Mouse (Mus musculus) naive thymus-derived CD4-positive, alpha-beta T cell, adult 5 months (primary cell): ENCODE measurements around the gene Erich4. TPM values are rescaled to one million over a fixed set of nuclear protein-coding genes. Genes with fewer than 3 reads are reported as not detected.

Source experiments
- polyA plus RNA-seq: library from polyadenylated mRNA; unstranded; fragments of 100-300 nt; shearing (Covaris generic); gene quantifications from one replicate; pipeline ENCODE4 v1.2.1, GENCODE M21; 2017

Gene Erich4
- polyA plus RNA-seq, result not detected

GRCm38 (mm10) chr7:25615706-25616011, at the start of gene Erich4:
Erich4 (minus strand) TSS chr7:25615892.

DNA sequence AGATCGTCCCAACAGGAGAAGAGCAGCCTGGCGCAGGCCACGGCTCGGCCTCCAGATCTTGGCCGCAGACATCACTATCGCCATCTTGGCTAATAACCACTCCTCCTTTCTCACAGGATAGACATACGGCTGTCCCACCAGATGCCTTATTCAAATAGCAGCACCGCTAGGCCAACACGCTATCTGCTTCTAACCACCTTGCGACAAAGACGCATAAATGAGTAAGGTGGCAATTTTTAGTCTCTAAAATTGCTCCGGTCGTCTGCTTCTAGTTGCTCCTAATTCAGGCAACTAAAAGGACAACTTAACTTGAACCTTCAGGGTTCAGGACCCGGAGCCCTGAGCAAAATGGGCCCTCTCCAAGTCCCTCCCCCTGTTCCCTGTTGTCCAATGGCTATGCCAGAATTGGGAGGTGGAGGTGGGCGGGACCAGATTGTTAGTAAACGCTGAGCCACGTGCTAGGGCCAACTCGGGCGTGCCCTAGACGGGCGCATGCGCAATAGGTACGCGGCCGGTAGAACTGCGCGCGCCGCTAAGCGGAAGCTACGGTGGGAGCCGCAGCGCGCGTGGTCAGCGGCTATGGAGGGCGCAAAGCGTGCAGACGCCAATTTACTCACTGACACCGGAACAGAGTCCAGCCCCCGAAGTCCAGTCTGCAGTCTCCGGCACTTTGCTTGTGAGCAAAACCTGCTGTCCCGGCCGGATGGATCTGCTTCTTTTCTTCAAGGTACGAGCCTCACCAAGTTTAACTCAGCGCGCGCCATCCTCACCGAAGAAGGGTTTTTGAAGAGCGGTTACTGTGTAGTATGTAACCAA, 43.2 kb upstream of the Erich4 start, which contains the start of the genes Bckdha and Exosc5:
Gene Bckdha, minus strand, starts transcription at position 325 of the 816 bp plus-strand sequence.
Gene Exosc5, plus strand, starts transcription at position 508 of the 816 bp plus-strand sequence.

GRCm38 (mm10) chr7:25626509-25627430, 11.1 kb upstream of the Erich4 start, which contains the start of gene B3gnt8:
B3gnt8 (plus strand) TSS chr7:25626654.

GRCm38 (mm10) chr7:25618865-25619721, 3.4 kb upstream of the Erich4 start, which contains the start of gene Dmac2:
Dmac2 (plus strand) TSS chr7:25619414.

Other genes with a start within 250 kb of the Erich4 start
- not detected for gene Cnfn, start 246.2 kb downstream of the Erich4 start, polyA plus RNA-seq
- gene Lipe, start 217.2 kb downstream of the Erich4 start, polyA plus RNA-seq, result 9.5 TPM
- gene Cxcl17, start 203.0 kb downstream of the Erich4 start, polyA plus RNA-seq, result not detected
- gene Ceacam1, start 138.3 kb downstream of the Erich4 start, polyA plus RNA-seq, result 0.40 TPM
- not detected for gene Ceacam2, start 76.0 kb downstream of the Erich4 start, polyA plus RNA-seq
- gene Dmac2, start 3.5 kb upstream of the Erich4 start, polyA plus RNA-seq, result 91.4 TPM
- 0.49 TPM for gene B3gnt8, start 10.8 kb upstream of the Erich4 start, polyA plus RNA-seq
- gene Bckdha, start 43.1 kb upstream of the Erich4 start, polyA plus RNA-seq, result 36.7 TPM
- 64.7 TPM for gene Exosc5, start 43.3 kb upstream of the Erich4 start, polyA plus RNA-seq
- gene Tmem91, start 59.3 kb upstream of the Erich4 start, polyA plus RNA-seq, result 2.7 TPM
- 23.7 TPM for gene B9d2, start 64.9 kb upstream of the Erich4 start, polyA plus RNA-seq
- 114 TPM for gene Tgfb1, start 71.1 kb upstream of the Erich4 start, polyA plus RNA-seq
- gene Ccdc97, start 103.2 kb upstream of the Erich4 start, polyA plus RNA-seq, result 52.1 TPM
- 104 TPM for gene Hnrnpul1, start 138.9 kb upstream of the Erich4 start, polyA plus RNA-seq
- gene Axl, start 172.8 kb upstream of the Erich4 start, polyA plus RNA-seq, result 0.80 TPM
- gene Cyp2s1, start 201.0 kb upstream of the Erich4 start, polyA plus RNA-seq, result 14.6 TPM